Mouse (Mus musculus) left cerebral cortex, adult 18-20 months (tissue): ENCODE measurements around the gene Hpse2. TPM values are rescaled to one million over a fixed set of nuclear protein-coding genes. Genes with fewer than 3 reads are reported as not detected.
"Not testable (repeated sequence)": the region's sequence is repeated elsewhere in the genome, so short reads cannot be mapped to it uniquely, and the experiment has no call there.

Experiments
- DNase-seq, 2 experiments: peaks; one replicate each; pipeline ENCODE4 v3.0.0; 2021 to 2022; ENCODE audit warnings: low spot score in 2 of 2, mixed read lengths in 1 of 2
- long read RNA-seq, 2 experiments: library from polyadenylated mRNA; stranded (forward); transcript quantifications; one replicate each; pipeline ENCODE4 v2.0.0; 2021
- total RNA-seq, 2 experiments: library from RNA; stranded (reverse); gene quantifications; 2 replicates each; pipeline ENCODE4 v1.2.3; 2021

Hpse2 gene
- total RNA-seq, result not detected
- long read RNA-seq, experiment 1, result 0 reads
- long read RNA-seq, experiment 2, result 0 reads

GRCm38 (mm10) chr19:43388017-43388904 is at the start of gene Hpse2:
Gene Hpse2 (minus strand): TSS chr19:43388355.
- no peak for DNase-seq

GRCm38 (mm10) chr19:43427446-43428224 is 39.5 kb upstream of the Hpse2 start:
- no peak for DNase-seq

GRCm38 (mm10) chr19:43424082-43424481 is 35.9 kb upstream of the Hpse2 start:
- DNase-seq, result no peak

- DNase-seq, result no peak
Observed at GRCm38 (mm10) chr19:43420506-43420905, 32.4 kb upstream of the Hpse2 start.

GRCm38 (mm10) chr19:43415565-43415964 is 27.4 kb upstream of the Hpse2 start:
- no peak for DNase-seq

GRCm38 (mm10) chr19:43407181-43407580 is 19.0 kb upstream of the Hpse2 start:
- DNase-seq, result no peak

GRCm38 (mm10) chr19:43396327-43396726 is 8.2 kb upstream of the Hpse2 start:
- DNase-seq, result peak; percentile 29 to 59

GRCm38 (mm10) chr19:43387071-43387770 is 934 bp downstream of the Hpse2 start:
- no peak for DNase-seq

GRCm38 (mm10) chr19:43386041-43386952 is 1.9 kb downstream of the Hpse2 start:
- peak in 1 of 2 experiments; percentile 29 for DNase-seq

GRCm38 (mm10) chr19:43385451-43385850 is 2.7 kb downstream of the Hpse2 start:
- DNase-seq, result no peak

- DNase-seq, result no peak
Observed at GRCm38 (mm10) chr19:43384978-43385431, 3.1 kb downstream of the Hpse2 start.

GRCm38 (mm10) chr19:43384346-43384977 is 3.7 kb downstream of the Hpse2 start:
- no peak for DNase-seq

- DNase-seq, result no peak
Observed at GRCm38 (mm10) chr19:43358830-43359229, 29.3 kb downstream of the Hpse2 start.

- peak; percentile 23 to 38 for DNase-seq
Observed at GRCm38 (mm10) chr19:43311125-43311524, 77.0 kb downstream of the Hpse2 start.

- DNase-seq, result no peak
Observed at GRCm38 (mm10) chr19:43306756-43307155, 81.4 kb downstream of the Hpse2 start.

GRCm38 (mm10) chr19:43281336-43281735 is 106.8 kb downstream of the Hpse2 start:
- not testable (repeated sequence) for DNase-seq

- no peak for DNase-seq
Observed at GRCm38 (mm10) chr19:43243993-43244392, 144.2 kb downstream of the Hpse2 start.

GRCm38 (mm10) chr19:43231711-43232110 is 156.4 kb downstream of the Hpse2 start:
- no peak for DNase-seq

GRCm38 (mm10) chr19:43193562-43193961 is 194.6 kb downstream of the Hpse2 start:
- DNase-seq, result no peak
